Comparison of ENCODE assay signal across 17 mouse cellular contexts in genomic region chr3:85442261-85442660, GRCm38 (mm10).
"Had no signal": no experiment of that assay in that cellular context is flagged by ENCODE, and none has a peak within 500 bp of the region (broad histone marks: within the 10 kb centered on the region; RNA-seq: fewer than 3 reads in every experiment).

No protein-coding gene starts in this region.

- H3K9me3 ChIP-seq: midbrain, embryonic 13.5 days; midbrain, embryonic 15.5 days; neural tube, embryonic 13.5 days; neural tube, embryonic 15.5 days had no signal

- ATAC-seq: midbrain, embryonic 13.5 days; midbrain, embryonic 15.5 days had no signal

- H3K36me3 ChIP-seq: midbrain, embryonic 13.5 days; midbrain, embryonic 15.5 days; neural tube, embryonic 13.5 days; neural tube, embryonic 15.5 days had no signal

- DNase-seq: lung, adult 18-20 months; lung, embryonic 14.5 days; lung, postnatal 10 days; retina, postnatal 1 day; right cerebral cortex, postnatal 25 days; right cerebral cortex, postnatal 4 days; spleen, adult 18-20 months; thymus, adult 18-20 months; thymus, postnatal 14 days; thymus, postnatal 36 days had no signal

- H3K27me3 ChIP-seq: midbrain, embryonic 13.5 days; midbrain, embryonic 15.5 days; neural tube, embryonic 13.5 days; neural tube, embryonic 15.5 days had no signal

- H3K4me2 ChIP-seq: lung, embryonic 14.5 days; midbrain, embryonic 11.5 days; midbrain, embryonic 13.5 days; midbrain, embryonic 15.5 days; neural tube, embryonic 13.5 days; neural tube, embryonic 15.5 days had no signal

- H3K9ac ChIP-seq: lung, embryonic 14.5 days; midbrain, embryonic 13.5 days; midbrain, embryonic 15.5 days; neural tube, embryonic 13.5 days; neural tube, embryonic 15.5 days had no signal

- H3K4me3 ChIP-seq: megakaryocyte, embryonic 14.5 days; midbrain, embryonic 13.5 days; midbrain, embryonic 15.5 days; myocyte; neural tube, embryonic 13.5 days; neural tube, embryonic 15.5 days had no signal

- H3K4me1 ChIP-seq: megakaryocyte, embryonic 14.5 days; midbrain, embryonic 13.5 days; midbrain, embryonic 15.5 days; neural tube, embryonic 13.5 days; neural tube, embryonic 15.5 days had no signal

- H3K27ac ChIP-seq: midbrain, embryonic 13.5 days; midbrain, embryonic 15.5 days; neural tube, embryonic 13.5 days; neural tube, embryonic 15.5 days had no signal
